Mouse (Mus musculus) fibroblast of lung, adult 2 months (primary cell): ENCODE measurements around the gene Cpn1.
"Not testable (repeated sequence)": the region's sequence is repeated elsewhere in the genome, so short reads cannot be mapped to it uniquely, and the experiment has no call there.

Experiments used
- DNase-seq: peaks from one replicate; pipeline ENCODE4 v3.0.0-alpha.2; 2011; ENCODE audit warnings: low read depth

Gene Cpn1

GRCm38 (mm10) chr19:43981992-43982391, 4.4 kb downstream of the Cpn1 start:
- DNase-seq: no peak

GRCm38 (mm10) chr19:43980711-43981110, 5.6 kb downstream of the Cpn1 start:
- DNase-seq: no peak

DNA sequence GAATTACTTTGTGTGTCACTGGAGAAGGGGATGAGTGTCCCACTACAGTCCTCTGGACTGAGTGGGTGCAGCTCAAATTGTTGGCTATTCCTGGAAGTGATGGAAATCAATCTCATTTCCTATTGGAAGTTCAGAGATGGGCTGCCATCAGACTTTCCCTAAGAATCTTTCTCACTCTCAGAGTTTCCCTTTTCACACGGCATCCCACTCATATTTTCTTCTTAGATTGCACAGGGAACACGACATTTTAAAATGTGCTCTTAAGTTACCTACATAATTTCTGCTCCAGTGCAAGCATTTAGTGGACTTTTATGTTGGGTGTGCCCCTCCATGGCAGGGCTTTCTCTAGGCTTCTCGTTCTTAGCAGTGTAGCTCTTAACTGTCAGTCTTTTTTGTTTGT, 8.6 kb downstream of the Cpn1 start:
- no peak for DNase-seq

- DNase-seq: no peak
These were observed 9.7 kb downstream of the Cpn1 start for GRCm38 (mm10) chr19:43976661-43977060.

GRCm38 (mm10) chr19:43974221-43974620, 12.1 kb downstream of the Cpn1 start:
- no peak for DNase-seq

DNA sequence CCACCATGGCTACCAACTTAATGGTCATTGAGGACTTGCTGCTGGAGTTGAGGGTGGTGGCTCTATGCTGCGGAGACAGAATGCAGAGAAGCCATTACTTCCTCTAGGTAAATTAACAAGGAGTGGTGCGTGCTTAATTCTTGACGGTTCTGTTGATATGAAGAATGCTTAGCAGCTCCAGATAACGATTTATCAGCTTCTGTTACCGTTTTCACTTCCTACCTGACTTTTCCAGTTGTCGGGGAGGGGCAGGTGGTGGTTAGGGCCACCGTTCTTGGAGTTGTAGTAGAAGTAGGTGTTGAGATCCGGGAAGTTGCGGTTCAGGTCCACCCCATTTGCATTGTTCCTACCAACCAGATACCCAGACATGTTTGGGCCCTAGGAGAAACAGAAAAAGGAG, 12.6 kb downstream of the Cpn1 start:
- no peak for DNase-seq

GRCm38 (mm10) chr19:43972129-43972528, 14.2 kb downstream of the Cpn1 start:
- DNase-seq: no peak

DNA sequence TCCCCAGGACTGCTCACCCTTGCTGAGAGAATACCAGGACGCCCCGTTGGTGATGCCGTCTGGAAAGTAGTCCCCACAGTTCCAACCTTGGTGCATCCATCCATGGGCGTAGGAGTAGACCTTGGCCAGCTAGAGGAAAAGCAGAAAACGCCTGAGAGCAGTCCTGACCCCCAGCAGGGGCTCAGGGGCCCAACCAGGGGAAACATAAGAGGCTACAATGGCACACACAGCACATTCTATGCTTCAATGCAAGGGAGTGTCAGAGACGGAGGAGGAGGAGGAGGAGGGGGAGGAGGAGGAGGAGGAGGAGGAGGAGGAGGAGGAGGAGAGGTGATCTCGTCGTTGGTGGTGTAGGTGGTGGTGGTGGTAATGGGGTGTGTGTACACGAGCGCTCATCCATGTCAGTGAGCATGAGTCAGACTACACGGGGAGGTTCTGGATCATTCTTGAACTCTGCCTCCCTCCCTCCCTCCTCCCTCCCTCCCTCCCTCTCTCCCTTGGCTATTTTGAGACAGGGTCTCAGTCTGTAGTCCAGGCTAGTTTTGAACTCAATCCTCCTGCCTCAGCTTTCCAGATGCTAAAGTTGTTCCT, 17.8 kb downstream of the Cpn1 start:
- DNase-seq: no peak

GRCm38 (mm10) chr19:43966481-43966880, 19.9 kb downstream of the Cpn1 start:
- no peak for DNase-seq

DNA sequence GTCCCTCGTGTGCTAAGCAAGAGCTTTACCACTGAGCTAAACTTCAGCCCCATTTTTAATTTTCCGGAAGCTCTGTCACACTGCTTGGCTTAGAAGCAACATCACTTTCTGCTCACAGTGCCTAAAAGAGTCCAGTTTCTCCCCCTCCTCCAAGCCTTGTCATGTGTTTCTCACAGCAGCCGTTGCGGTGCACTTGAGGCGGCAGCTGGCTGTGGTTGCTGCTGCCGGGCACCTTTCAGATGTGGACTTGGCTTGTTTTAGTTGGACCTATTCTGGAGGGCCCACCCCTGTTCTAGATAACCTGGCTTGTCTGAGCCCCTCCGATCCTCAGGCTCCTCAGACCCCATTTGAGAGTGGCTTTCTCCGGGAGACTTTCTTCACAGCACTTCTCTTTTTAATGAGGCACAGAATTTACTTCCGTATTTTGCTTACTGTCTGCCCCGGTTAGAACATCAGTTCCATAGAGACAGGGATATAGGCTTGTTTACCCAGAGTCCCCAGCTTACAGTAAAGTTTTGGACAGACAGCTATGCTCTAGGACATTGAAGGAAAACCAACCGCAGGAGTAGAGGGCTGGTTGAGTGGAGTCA, 20.8 kb downstream of the Cpn1 start:
- DNase-seq: no peak

DNA sequence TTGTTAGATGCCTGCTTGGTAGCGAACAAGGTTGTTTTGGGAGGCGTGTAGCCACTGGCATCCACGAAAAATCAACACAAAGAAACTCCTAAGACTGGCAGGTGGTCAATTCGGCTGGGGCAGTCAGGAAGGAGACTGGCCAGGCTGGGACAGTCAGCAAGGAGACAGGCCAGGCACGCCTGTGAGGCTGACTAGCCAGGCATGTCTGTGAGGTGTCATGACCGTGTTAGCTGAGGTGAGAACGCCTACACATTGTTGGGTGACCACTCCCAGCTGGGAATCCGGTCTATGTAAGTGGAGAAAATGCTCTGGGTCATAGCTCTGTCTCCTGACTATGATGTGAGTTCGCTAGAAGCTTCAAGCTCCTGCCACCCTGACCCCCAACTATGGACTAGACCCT, 23.6 kb downstream of the Cpn1 start:
- DNase-seq: no peak

GRCm38 (mm10) chr19:43961185-43961584, 25.2 kb downstream of the Cpn1 start:
- no peak for DNase-seq

GRCm38 (mm10) chr19:43960014-43960413, 26.3 kb downstream of the Cpn1 start:
- no peak for DNase-seq

- DNase-seq: no peak
These were observed 27.2 kb downstream of the Cpn1 start for GRCm38 (mm10) chr19:43959162-43959561.

DNA sequence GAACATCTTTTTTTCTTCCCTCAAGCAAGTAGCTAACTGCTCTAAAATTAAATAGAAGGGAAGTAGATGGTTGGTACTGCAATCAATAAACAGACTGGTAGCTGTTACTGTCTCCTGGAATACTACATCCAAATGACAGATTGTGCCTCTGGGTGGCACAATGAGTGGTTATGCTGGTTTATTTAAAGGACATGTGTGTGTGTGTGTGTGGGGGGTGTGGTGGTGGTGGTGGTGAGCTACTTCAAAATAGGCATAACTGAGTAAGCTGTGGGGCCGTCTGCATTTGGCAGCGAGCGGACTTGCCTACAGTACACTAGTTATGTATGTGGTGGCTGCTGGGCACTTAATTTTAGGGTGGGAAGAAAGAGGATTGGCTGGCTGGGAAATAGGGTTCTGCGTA, 28.5 kb downstream of the Cpn1 start:
- no peak for DNase-seq

DNA sequence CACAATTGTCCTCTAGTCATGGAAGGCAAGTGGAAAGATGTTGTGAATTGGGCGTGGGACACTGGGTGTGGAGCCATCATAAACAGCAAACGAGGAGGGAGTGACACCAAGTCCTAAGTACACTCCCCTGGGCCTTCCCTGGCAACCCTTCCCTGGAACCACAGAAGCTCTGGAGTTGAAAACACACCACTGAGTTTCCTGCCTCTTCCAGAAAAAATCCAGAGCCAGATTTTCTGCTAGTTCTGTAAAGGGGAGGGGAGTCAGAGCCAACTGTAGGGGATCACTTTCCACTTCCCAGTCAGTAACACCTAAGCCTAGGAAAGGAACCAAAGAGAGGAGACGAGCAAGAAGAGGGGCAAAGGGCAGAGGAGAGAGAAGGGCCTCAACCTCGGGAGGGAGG, 29.0 kb downstream of the Cpn1 start:
- no peak for DNase-seq

DNA sequence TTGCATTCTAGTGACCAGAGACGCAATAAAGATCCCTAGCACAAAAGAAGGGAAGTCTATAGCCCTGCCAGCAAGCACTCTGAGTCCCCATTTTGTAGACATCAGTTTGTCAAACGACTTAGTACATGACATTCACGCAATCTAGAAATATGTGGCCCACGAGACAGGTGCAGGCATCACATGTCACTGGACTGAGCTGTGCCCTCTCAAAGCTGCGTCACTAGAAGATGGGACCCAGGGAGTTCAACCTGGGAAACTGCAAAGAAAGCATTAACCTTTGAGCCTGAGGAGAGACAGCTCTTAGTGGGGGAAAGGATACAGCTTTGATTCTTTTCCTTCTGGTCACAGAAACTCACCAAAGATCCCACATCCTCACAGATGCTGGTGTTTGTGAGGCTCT, 31.1 kb downstream of the Cpn1 start:
- no peak for DNase-seq

GRCm38 (mm10) chr19:43954864-43955263, 31.5 kb downstream of the Cpn1 start:
- no peak for DNase-seq

DNA sequence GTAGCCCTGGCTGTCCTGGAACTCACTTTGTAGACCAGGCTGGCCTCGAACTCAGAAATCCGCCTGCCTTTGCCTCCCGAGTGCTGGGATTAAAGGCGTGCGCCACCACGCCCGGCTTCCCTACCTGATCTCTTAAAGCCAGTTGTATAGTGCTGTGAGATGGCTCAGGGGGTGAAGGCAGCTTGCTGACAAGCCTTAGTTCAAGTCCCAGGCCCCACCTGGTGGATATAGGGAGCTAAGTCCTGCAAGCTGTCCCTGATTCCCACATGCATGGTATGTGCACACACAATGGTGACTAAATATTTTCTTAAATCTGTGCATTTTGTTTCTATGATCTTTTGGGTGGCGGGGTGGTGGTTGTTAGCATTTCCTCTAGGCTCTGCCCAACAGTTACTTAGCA, 33.4 kb downstream of the Cpn1 start:
- DNase-seq: not testable (repeated sequence)

DNA sequence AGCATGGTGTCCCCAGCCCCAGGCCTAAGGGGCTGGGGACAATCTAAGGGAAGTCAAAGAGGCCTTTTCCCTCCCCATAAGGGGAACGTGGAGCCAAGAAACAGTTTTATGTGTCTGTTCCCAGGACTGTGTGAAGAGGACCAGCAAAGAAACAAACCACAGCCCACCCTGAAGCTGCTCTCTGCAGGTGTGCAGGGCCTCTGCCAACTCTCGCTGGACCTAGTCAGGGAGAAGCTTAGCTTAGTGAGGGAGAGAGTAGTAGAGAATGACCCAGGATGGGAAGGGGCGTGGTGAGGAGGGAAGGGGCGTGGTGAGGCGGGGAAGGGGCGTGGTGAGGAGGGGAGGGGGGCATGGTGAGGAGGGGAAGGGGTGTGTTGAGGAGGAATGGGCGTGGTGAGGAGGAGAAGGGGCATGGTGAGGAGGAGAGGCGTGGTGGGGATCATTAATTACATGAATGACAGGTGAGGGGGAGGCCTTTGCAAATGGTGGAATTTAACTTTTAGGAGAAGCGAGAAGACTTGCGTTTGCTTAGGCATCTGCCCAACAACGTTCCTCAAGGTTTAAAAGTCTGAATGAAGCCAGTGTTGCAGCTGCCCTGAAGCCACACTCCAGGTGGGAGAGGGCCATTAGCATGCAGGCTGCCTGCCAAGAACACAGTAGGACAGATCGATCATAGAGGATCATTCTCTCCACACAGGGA, 37.1 kb downstream of the Cpn1 start:
- no peak for DNase-seq

DNA sequence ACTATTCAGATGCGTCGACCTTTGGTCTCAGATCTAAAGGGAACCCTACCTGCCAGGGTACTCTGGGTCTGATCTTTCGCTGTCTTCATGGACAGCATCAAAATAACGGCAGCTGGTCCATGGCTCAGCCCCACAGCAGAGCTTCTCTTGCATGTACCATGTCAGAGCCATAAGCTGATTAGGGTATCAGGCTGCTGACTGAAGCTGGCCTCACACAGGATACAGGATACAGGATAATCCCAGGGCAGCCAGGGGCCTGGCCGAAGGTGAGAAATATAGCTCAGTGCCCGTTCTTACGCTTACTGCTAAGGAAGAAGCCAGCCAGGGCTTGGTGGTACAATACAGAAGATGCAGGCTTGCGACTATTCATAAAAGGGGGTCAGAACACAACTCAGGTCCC, 41.8 kb downstream of the Cpn1 start:
- DNase-seq: no peak

- DNase-seq: no peak
These were observed 43.3 kb downstream of the Cpn1 start for GRCm38 (mm10) chr19:43943076-43943475.

- no peak for DNase-seq
These were observed 46.3 kb downstream of the Cpn1 start, which contains the start of gene Dnmbp for GRCm38 (mm10) chr19:43939769-43940689. Gene Dnmbp, minus strand, starts transcription at chr19:43940191.
